Mouse (Mus musculus) ES-E14 (cell line): ENCODE measurements around the gene Aff1.

Experiments used
- MAFK ChIP-seq: IDR thresholded peaks from 2 replicates; pipeline ENCODE4 v1.6.1; 2014; ENCODE audit warnings: mild to moderate bottlenecking, low read depth, low read length, inconsistent platforms; ENCODE audit not compliant: insufficient read depth
- ZNF384 ChIP-seq: IDR thresholded peaks from 2 replicates; pipeline ENCODE4 v1.6.1; 2012; ENCODE audit warnings: low read depth, low read length, inconsistent platforms

DNA sequence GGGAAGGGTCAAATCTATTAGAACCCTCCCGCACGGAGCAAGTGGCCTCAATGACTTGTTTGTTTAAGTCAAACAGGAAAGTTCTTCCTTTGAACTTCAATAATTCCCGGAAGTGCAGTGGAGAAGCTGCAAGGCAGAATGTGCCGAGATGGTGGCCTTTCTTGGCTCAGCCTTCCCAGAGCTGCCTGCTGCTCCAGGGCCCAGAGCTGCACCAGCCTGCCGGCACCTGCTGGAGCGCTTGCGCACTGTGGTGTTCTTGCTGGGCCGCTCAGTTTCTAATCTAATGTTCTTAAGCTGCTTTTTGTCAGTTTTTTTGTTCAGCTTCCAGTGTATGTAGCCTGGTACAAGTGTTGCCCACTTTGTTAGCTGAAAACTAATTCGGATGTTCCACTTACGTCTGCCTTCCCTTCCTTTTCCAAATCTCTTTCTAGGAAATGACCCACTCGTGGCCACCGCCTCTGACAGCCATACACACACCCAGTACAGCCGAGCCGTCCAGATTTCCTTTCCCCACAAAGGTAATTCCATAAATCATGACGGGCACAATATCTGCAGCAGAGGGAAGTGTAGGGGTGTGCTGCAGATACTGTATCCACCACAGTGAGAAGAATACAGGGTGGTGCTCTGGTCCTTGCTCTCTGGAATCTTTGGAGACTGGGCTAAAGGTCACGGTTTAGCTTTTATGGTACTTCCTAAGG is 122.5 kb downstream of the Aff1 start:
- TF ChIP-seq MAFK (no peak), ZNF384 (no peak)
